Mouse (Mus musculus) 416B (cell line): ENCODE measurements at regions not wholly inside any gene's neighbourhood (a gene's known extent, or its start where the extent isn't known, plus 50 kb on each side); places are given as distances from the start of the nearest gene placed in this dataset.

ENCODE experiments used
- DNase-seq: peaks from one replicate; pipeline ENCODE4 v3.0.0; 2011; ENCODE audit warnings: low read depth

- no peak for DNase-seq
Measured at GRCm38 (mm10) chr19:15230129-15230927, 632.5 kb upstream of the Tle4 start.

DNA sequence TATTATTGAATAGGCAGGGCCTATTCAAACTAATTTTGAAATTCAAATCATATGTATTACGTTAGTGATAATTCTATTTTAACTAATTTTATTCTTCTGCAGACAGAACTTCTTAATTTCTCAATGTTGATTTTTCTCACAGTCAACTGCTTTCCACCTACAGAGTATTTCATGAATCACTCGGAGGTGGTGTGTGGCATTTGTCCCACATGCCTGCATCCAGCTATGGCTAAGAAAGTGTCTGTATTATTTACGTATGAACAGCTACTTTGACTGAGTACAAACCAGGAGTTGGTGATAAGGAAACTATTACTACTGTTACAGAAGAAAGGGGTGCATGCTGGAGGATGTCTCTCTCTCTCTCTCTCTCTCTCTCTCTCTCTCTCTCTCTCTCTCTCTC is 619.5 kb upstream of the Tle4 start:
- DNase-seq = no peak

DNA sequence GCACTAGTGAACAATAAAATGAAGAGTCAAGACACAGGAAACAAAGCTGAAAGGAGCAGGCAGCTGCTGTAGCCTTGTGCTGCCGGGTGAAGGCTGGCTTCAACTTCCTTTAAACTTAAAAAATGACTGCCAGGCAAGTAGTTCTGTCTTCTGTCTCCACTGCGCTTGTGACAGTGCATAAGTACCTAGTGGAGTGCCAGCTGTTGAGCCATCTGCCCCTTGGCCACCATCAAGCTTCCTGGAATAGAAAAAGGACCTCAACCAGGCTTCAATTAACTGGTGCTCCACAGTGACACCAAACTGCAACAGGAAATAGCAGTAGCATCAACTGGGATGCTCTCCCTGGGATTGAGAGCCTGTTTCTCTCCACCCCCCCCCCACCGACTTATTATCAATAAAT is 616.8 kb upstream of the Tle4 start:
- no peak for DNase-seq

- DNase-seq = no peak
Measured at GRCm38 (mm10) chr19:15212881-15213280, 615.0 kb upstream of the Tle4 start.

DNA sequence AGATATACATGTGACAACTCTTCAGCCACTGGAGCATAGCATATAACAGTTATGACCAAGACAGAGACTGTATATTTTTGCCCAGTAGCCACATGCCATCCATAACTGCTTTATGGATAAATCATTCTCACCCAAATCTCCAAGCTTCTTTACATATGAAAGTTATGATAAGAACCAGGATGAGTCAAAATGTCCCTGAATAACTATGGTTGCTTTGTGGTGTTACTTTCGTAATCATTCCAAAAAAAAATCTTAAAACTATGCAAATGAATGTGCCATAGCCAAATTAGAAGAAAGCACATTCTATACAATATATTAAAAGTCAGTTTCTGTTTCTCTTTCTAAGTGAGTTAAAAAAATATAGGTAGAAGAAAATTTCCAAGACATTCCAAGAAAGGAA is 605.2 kb upstream of the Tle4 start:
- no peak for DNase-seq

- no peak for DNase-seq
Measured at GRCm38 (mm10) chr19:15201262-15201661, 603.4 kb upstream of the Tle4 start.

DNA sequence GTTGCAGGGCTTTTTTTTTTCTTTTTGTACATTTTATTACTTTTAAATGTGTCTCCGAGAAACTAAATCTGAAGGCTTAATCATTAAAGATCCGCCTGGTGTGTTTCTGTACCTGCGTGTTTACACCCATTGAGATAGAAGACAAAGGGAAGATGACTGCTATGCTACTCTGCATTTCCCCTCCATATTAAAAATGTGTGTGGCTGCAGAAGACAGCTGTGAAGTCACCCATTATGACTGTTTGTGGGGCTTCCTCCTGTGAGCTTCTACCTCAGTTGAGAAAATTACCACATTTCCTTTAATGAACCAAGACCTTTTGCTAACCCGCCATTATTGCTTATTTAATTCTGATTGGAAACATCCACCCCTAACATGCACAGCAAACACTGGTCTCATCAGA is 602.9 kb upstream of the Tle4 start:
- no peak for DNase-seq

DNA sequence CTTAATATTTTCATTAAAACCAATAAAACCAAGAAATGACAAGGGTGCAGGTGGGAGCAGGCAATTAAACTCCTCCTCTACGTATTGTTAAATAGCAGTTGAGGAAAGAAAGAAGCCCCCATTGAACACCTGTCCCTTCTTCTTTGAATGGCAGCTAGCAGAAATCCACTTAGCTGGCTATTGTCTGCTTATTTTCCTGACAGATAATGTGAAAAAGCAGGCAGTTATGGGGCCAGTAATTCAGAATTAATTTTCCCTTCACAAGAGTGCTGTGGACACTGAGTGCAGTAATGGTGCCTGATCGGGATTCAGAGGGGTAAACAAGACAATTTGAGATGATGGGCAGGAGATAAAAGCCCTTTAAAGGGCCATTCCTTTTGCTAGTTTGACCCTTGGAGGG is 602.5 kb upstream of the Tle4 start:
- no peak for DNase-seq

DNA sequence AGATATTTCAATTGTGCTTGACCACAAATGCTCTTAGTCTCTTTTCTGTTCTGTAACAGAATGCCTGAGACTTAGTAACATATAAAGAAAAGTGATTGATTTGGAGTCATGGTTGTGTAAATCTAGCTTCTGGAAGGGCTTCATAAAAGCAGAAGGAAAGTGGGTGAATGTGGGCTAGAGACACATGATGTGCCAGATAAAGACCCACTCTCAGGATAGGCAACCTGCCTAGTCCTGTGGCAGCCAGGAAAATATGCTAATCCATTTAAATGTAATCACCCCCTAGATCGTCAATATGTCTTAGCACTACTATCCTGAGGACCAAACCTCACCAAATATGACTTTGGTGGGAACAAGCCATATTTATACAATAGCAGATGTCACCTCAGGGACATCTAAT is 601.8 kb upstream of the Tle4 start:
- no peak for DNase-seq

- no peak for DNase-seq
Measured at GRCm38 (mm10) chr19:15175221-15175620, 577.4 kb upstream of the Tle4 start.

GRCm38 (mm10) chr19:15173301-15173700 is 575.5 kb upstream of the Tle4 start:
- no peak for DNase-seq

DNA sequence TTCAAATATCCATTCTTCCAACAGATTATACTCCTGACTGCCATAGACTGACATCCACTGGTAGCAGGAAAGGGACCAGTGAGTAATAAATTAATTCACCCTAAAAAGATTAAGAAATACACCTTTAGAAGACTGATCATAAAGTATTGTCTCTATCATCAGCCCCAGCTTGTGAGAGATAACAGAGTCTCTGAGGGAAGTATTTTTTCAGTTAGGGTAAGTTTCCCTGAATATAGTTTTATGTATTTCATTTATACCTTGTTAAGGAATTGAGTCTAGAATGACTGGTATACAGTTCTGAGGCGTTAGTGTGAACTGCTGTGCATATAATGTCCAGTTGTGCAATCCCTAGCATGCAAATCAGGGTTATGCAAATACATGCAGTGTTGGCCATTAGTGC is 569.3 kb upstream of the Tle4 start:
- DNase-seq = no peak

DNA sequence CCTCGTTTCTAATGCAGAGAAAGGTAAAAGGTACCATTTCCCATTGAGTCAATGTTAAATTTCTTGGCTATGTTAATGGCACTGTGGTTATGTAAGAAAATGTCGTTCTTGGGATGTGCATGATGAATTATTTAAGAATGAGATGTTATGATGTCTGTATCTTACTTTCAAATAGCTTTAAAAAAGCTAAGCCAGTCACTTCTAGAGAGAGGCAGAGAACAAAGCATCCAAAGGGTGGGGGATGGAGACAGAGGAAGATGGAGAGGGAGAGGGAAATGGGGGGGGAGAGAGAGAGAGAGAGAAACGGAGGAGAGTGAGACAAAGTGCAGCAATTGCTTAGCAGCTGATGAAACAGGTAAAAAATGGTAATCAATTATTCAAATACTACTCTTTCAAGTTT is 562.8 kb upstream of the Tle4 start:
- DNase-seq = no peak

- DNase-seq = no peak
Measured at GRCm38 (mm10) chr19:15158653-15159052, 560.8 kb upstream of the Tle4 start.

DNA sequence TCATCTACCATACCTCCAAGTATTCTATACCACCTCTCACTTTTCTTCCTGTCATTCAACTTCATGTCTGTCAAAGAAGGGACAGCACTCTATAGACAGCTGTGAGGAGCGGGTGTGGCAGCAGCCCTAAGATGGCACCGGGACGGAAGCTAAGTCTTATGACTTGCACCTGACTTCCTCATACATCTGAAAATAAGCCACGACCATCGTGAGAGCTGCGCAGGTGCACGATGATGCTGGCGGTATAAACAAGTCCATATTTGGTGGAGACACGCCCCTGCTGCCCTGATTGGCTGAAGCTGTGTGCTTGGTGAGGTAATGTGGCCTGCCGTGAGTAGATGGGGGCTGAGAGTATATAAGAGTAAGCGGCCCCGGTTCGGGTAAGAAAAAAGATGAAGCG is 560.3 kb upstream of the Tle4 start:
- DNase-seq = no peak

DNA sequence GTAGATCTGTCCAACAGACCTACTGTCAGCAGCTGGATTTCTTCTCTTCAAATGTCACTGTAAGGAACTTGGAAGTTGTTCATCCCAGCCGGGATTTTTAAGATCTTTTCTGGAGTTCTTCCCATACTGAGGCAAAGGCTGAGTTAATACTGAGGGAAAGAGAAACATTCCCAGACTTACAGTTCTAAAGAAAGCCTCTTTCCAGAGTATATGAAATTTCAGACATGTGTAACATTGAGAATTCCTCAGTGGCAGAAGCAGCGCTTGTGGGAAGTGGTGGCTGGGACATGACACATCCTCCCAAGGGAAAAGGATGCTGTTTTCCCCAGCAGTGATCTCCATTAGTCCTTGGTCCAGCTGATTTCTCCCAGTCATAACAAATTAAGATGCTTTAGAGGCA is 556.8 kb upstream of the Tle4 start:
- DNase-seq = no peak

- DNase-seq = no peak
Measured at GRCm38 (mm10) chr19:15146325-15146724, 548.5 kb upstream of the Tle4 start.

GRCm38 (mm10) chr19:15127122-15127521 is 529.3 kb upstream of the Tle4 start:
- no peak for DNase-seq

- no peak for DNase-seq
Measured at GRCm38 (mm10) chr19:15108441-15109026, 510.7 kb upstream of the Tle4 start.

GRCm38 (mm10) chr19:15095054-15095453 is 497.2 kb upstream of the Tle4 start:
- DNase-seq = peak; percentile 1

GRCm38 (mm10) chr19:15093534-15093933 is 495.7 kb upstream of the Tle4 start:
- DNase-seq = no peak

GRCm38 (mm10) chr19:15080638-15081037 is 482.8 kb upstream of the Tle4 start:
- DNase-seq = no peak

- no peak for DNase-seq
Measured at GRCm38 (mm10) chr19:15057801-15058200, 459.9 kb upstream of the Tle4 start.

DNA sequence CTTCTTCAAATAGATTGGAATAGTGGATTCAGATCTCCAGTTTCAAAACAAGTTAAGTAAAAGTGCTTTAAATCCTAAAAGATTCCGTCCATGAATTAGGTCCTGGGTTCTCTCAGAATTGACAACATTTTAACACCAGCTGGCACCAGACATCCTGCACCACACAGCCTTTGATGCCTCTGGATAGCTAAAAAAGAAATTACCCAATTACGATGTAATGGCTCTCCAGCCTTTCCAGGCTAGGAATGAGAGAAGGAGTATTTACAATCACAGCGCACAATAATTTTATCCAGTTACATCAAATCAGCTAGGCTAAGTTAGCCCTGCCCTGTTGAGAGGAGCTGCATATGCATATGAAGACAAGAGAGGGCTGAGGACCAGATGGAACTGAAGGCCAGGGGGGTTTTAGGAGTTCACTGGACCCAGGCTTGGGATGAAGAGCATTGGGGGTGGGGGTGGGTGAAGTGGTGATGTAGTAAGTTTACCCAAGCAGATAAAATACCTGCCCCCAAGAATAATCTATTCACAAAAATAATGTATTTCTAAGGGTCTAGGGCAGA is 455.8 kb upstream of the Tle4 start:
- DNase-seq = no peak
